Mouse (Mus musculus) hindbrain, embryonic 15.5 days (tissue): ENCODE results near the gene Plppr2. TPM values are rescaled to one million over a fixed set of nuclear protein-coding genes. Genes with fewer than 3 reads are reported as not detected.
A peak's percentile ranks its signal among the peaks of the same experiment; 100 is the strongest.

ENCODE experiments used
- ATAC-seq: fragments of 200-750 bp; cut with Nextera tagmentation; 2 replicates; pipeline ENCODE4 v1.8.0; 2017; ENCODE audit warnings: low read depth, moderate number of reproducible peaks, moderate TSS enrichment; ENCODE audit not compliant: low FRiP score
- H3K27ac ChIP-seq: fragments of 300-500 bp; sonication (generic); replicated peaks from 2 replicates; pipeline ENCODE4 v1.5.1; 2015; ENCODE audit warnings: mild to moderate bottlenecking, inconsistent platforms
- H3K27me3 ChIP-seq: fragments of 300-500 bp; sonication (generic); 2 replicates; pipeline ENCODE4 v1.6.1; 2015; ENCODE audit warnings: control low read depth, inconsistent platforms
- H3K36me3 ChIP-seq: fragments of 300-500 bp; sonication (generic); 2 replicates; pipeline ENCODE4 v1.6.1; 2015; ENCODE audit warnings: control low read depth, inconsistent platforms
- H3K4me1 ChIP-seq: fragments of 300-500 bp; sonication (generic); replicated peaks from 2 replicates; pipeline ENCODE4 v1.6.1; 2015; ENCODE audit warnings: control low read depth, inconsistent platforms
- H3K4me2 ChIP-seq: fragments of 300-500 bp; sonication (generic); 2 replicates; pipeline ENCODE4 v1.6.1; 2015; ENCODE audit warnings: moderate library complexity, mild to moderate bottlenecking, inconsistent platforms
- H3K4me3 ChIP-seq: fragments of 300-500 bp; sonication (generic); 2 replicates; pipeline ENCODE4 v1.5.1; 2015; ENCODE audit warnings: mild to moderate bottlenecking, inconsistent platforms
- H3K9ac ChIP-seq: fragments of 300-500 bp; sonication (generic); 2 replicates; pipeline ENCODE4 v1.6.1; 2015; ENCODE audit warnings: inconsistent platforms
- H3K9me3 ChIP-seq: fragments of 300-500 bp; sonication (generic); 2 replicates; pipeline ENCODE4 v1.6.1; 2016; ENCODE audit warnings: control low read depth, inconsistent platforms
- WGBS: fragments of 180-500 bp; shearing (Covaris S2); methylation state at CpG from one replicate; pipeline ENCODE4 v1.1.7; 2015; 5-methylcytosine and 5-hydroxymethylcytosine counted together
- polyA plus RNA-seq: library from polyadenylated mRNA; unstranded; fragments of >200 nt; fragmentation: Nextera tagmentation; extraction: Ambion mirVana; gene quantifications from 2 replicates; pipeline ENCODE4 v1.2.1, GENCODE M21; 2015

The Plppr2 gene
- polyA plus RNA-seq, 1 experiment from 2014 or later: 119 TPM

DNA sequence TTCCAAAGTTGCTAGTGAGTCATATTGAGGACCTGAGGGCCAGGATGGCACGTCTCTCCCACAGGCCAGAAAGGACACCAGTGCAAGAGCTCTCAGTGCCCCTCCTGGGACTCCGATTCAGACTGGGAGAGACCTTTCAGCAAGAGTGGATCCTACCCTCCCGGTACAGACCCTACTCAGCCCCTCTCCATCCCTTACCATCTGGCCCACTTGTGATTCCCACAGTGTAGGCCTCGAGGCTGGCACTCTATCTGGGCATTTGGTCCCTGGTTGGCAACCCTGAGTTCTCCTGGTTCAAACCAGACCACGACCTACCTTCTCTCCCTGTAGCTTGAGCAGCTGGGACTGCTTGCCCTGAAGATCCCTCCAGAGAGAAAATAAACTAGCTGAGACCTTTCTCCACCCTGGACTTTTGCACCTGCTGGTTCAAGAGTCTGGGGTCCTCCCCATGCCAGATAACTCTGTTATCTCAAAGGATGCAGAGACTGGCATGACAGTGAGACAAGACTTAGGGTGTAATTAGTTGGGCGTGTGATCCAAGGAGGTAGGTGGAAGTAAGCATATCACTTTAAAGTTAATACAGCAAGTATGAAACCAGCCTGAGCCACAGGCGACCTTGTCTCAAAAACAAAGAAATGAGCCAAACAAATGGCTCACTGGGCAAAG lies 1.2 kb upstream of the Plppr2 start:
- no peak for ATAC-seq
- H3K9me3 ChIP-seq: no peaks in the 10 kb centered on the region
- 91% methylated on average over 7 of the region's 7 CpGs for whole genome bisulfite sequencing

DNA sequence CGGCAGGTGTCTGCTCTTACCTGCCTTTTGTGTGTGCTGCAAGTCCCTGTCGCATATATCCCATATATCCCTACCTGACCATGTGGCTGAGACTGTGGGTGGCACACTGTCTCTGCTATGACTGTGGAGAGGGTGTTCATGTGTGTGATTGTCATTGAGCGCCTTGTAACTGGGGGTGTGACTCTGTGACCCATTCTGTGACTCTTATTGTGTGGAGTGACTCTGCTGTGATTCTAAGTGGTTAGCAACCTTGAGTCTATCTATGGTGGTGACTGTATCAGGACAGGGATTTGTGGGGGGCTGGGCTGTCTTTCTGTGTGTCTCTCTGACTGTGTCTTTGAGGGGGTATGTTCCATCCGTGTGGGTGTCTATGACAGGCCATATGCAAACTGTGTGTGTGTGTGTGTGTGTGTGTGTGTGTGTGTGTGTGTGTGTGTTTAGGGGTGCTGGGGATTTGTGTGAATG lies 910 bp downstream of the Plppr2 start:
- peak overlapping the region; percentile 86; the same call in 1 of the 2 replicates for H3K27ac ChIP-seq
- peaks cover 3% of the 10 kb centered on the region; the same call in 1 of the 2 replicates for H3K36me3 ChIP-seq
- peak overlapping the region; percentile 67 for H3K9ac ChIP-seq
- peak overlapping the region; percentile 59 for H3K4me3 ChIP-seq
- H3K4me2 ChIP-seq: peak overlapping the region; percentile 64
- peaks cover 27% of the 10 kb centered on the region for H3K4me1 ChIP-seq
- H3K9me3 ChIP-seq: no peaks in the 10 kb centered on the region
- ATAC-seq: peak; percentile 14
- no peaks in the 10 kb centered on the region for H3K27me3 ChIP-seq
- 50% methylated on average over 4 of the region's 4 CpGs for WGBS

More for the DNA sequence above, 1.2 kb upstream of the Plppr2 start:
- no peaks in the 10 kb centered on the region for H3K27me3 ChIP-seq
- no peak overlapping the region for H3K4me3 ChIP-seq
- H3K36me3 ChIP-seq: no peaks in the 10 kb centered on the region; the same call in 1 of the 2 replicates
- H3K4me2 ChIP-seq: peak overlapping the region; percentile 64
- peaks cover 27% of the 10 kb centered on the region for H3K4me1 ChIP-seq
- H3K9ac ChIP-seq: no peak overlapping the region
- H3K27ac ChIP-seq: peak overlapping the region; percentile 86

DNA sequence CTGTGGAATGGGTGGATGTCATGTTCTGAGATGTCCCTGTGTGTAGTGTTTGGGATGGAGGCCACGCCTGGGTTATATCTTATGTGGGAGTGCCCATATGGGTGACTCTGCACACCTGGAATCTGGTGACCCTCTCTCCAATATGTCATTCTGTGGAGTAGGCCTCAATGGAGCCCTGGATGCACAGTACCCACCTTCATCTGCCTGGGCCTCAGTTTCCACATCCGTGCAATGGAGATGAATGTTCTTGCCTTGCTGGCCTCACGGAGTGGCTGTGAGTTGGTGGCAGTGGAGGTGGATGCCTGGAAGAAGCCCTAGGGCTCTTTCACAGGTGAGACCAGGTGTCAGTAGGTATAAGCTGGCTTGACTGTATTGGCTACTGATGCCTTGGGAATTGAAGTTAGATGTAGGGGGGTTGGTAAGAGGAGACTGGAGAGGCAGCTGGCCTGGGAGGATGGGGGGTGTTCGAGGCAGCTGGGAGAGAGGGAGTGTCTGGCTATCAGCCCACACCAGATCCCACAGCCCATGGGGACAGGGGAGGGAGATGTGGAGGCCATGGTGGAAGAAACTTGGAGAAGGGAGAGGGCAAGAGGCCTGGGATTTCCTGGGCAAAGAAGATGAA lies 1.5 kb downstream of the Plppr2 start:
- no peak; the same call in 1 of the 2 replicates for ATAC-seq
- peak overlapping the region; percentile 86; the same call in 1 of the 2 replicates for H3K27ac ChIP-seq
- WGBS: 81% methylated on average over 4 of the region's 4 CpGs
- no peaks in the 10 kb centered on the region for H3K9me3 ChIP-seq
- no peaks in the 10 kb centered on the region for H3K27me3 ChIP-seq
- H3K36me3 ChIP-seq: peaks cover 3% of the 10 kb centered on the region; the same call in 1 of the 2 replicates
- H3K4me3 ChIP-seq: peak overlapping the region; percentile 59
- peaks cover 27% of the 10 kb centered on the region for H3K4me1 ChIP-seq
- H3K9ac ChIP-seq: no peak overlapping the region
- H3K4me2 ChIP-seq: peak overlapping the region; percentile 64

GRCm38 (mm10) chr9:21943046-21943445 lies 6.2 kb downstream of the Plppr2 start:
- no peak overlapping the region for H3K9ac ChIP-seq
- H3K27me3 ChIP-seq: no peaks in the 10 kb centered on the region
- peaks cover 12% of the 10 kb centered on the region; the same call in 1 of the 2 replicates for H3K36me3 ChIP-seq
- H3K4me1 ChIP-seq: peaks cover 14% of the 10 kb centered on the region
- no peak overlapping the region for H3K4me3 ChIP-seq
- H3K27ac ChIP-seq: no peak overlapping the region
- no peaks in the 10 kb centered on the region for H3K9me3 ChIP-seq
- no peak overlapping the region for H3K4me2 ChIP-seq
- 77% methylated on average over 12 of the region's 12 CpGs for WGBS
- ATAC-seq: no peak

DNA sequence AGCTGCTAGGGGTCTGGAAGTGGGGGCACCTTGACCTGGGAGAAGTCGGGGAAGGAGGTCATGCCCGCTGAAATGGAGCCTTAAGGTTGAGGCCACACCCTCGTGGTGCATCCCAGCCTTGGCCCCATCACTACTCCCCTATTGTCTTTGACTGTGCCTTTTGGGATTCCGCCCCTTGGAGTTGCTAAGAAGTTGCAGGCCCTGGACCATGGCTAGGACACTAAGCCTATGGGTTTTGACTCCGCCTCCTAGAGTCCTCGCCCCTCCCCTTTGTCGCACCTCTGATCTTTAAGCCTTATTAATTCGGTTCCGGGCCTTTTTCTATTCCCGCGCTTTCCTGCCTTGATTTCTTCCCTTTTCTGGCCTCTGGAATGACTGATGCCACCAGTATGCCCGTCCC lies 6.8 kb downstream of the Plppr2 start:
- 55% methylated on average over 12 of the region's 12 CpGs for WGBS
- no peak overlapping the region for H3K4me2 ChIP-seq
- H3K36me3 ChIP-seq: peaks cover 12% of the 10 kb centered on the region; the same call in 1 of the 2 replicates
- no peak overlapping the region for H3K9ac ChIP-seq
- peaks cover 8% of the 10 kb centered on the region for H3K4me1 ChIP-seq
- no peaks in the 10 kb centered on the region for H3K9me3 ChIP-seq
- no peak overlapping the region for H3K4me3 ChIP-seq
- no peak for ATAC-seq
- H3K27ac ChIP-seq: no peak overlapping the region
- no peaks in the 10 kb centered on the region for H3K27me3 ChIP-seq

GRCm38 (mm10) chr9:21944267-21944666 lies 7.4 kb downstream of the Plppr2 start:
- no peak for ATAC-seq
- no peak overlapping the region for H3K4me2 ChIP-seq
- no peaks in the 10 kb centered on the region for H3K9me3 ChIP-seq
- H3K9ac ChIP-seq: no peak overlapping the region
- 21% methylated on average over 23 of the region's 23 CpGs for WGBS
- no peak overlapping the region for H3K27ac ChIP-seq
- peaks cover 12% of the 10 kb centered on the region; the same call in 1 of the 2 replicates for H3K36me3 ChIP-seq
- no peaks in the 10 kb centered on the region for H3K27me3 ChIP-seq
- peaks cover 2% of the 10 kb centered on the region for H3K4me1 ChIP-seq
- H3K4me3 ChIP-seq: no peak overlapping the region

GRCm38 (mm10) chr9:21947540-21948130 lies 10.8 kb downstream of the Plppr2 start:
- H3K9ac ChIP-seq: no peak overlapping the region

GRCm38 (mm10) chr9:21948146-21948545 lies 11.3 kb downstream of the Plppr2 start:
- 0 out of 2 replicates have a peak, but pooled peaks cover 9% of the 10 kb centered on the region for H3K36me3 ChIP-seq
- no peak for ATAC-seq
- H3K9ac ChIP-seq: no peak overlapping the region
- no peak overlapping the region for H3K4me3 ChIP-seq
- no peak overlapping the region for H3K27ac ChIP-seq
- no peak overlapping the region for H3K4me2 ChIP-seq
- H3K4me1 ChIP-seq: peaks cover 1% of the 10 kb centered on the region; the same call in 1 of the 2 replicates
- H3K9me3 ChIP-seq: no peaks in the 10 kb centered on the region
- H3K27me3 ChIP-seq: no peaks in the 10 kb centered on the region
- WGBS: 57% methylated on average over 8 of the region's 8 CpGs

More at GRCm38 (mm10) chr9:21947540-21948130, 10.8 kb downstream of the Plppr2 start:
- no peaks in the 10 kb centered on the region for H3K9me3 ChIP-seq
- no peak overlapping the region for H3K4me3 ChIP-seq
- H3K4me2 ChIP-seq: no peak overlapping the region
- H3K4me1 ChIP-seq: no peaks in the 10 kb centered on the region
- H3K36me3 ChIP-seq: 0 out of 2 replicates have a peak, but pooled peaks cover 9% of the 10 kb centered on the region
- no peak for ATAC-seq
- WGBS: 11% methylated on average over 28 of the region's 28 CpGs
- no peaks in the 10 kb centered on the region for H3K27me3 ChIP-seq
- no peak overlapping the region for H3K27ac ChIP-seq

DNA sequence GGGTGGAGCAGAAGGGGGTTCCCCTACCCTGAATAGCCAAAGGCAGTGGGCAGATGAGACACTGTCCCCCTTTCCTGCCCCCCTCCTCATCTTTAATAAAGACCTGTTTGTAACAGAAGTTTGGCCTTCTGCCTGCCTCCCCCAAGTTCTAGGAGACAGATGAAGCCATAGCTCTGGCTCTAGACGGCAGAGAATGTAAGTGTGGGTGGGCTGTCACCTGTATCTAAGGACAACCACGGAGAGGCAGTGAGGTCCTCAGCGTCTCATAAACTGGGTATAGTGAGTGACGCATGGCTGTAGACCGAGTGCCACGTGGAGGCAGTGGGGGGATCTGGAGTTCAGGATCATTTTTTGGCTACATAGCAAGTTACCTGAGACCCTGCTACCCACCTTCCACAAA lies 12.0 kb downstream of the Plppr2 start:
- Histone ChIP-seq H3K4me2 (no peak overlapping the region), H3K27me3 (no peaks in the 10 kb centered on the region), H3K9me3 (no peaks in the 10 kb centered on the region), H3K9ac (no peak overlapping the region), H3K36me3 (0 out of 2 replicates have a peak, but pooled peaks cover 9% of the 10 kb centered on the region), H3K4me1 (peaks cover 8% of the 10 kb centered on the region; the same call in 1 of the 2 replicates), H3K27ac (no peak overlapping the region), H3K4me3 (no peak overlapping the region)
- ATAC-seq: no peak
- WGBS: 62% methylated on average over 6 of the region's 6 CpGs

DNA sequence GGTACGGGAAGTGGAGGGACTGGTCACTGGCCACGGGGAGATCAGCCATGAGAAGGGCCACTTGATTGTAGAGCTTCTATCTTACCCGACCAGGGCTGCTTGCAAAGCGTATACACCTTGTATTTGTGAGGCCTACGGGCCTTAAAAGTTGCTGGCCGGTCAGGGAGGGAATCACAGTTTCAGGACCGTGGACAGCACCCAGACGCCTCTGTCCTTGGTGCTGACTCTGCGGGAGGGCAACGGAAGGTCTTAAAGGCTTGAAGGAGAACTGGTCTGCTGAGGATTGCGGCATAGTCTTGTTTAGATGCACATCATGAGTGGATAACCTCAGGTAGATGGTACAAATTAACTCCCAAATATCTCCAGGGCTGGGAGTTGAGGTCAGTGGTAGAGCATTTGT lies 13.5 kb downstream of the Plppr2 start:
- 0 out of 2 replicates have a peak, but pooled peaks cover 6% of the 10 kb centered on the region for H3K36me3 ChIP-seq
- no peaks in the 10 kb centered on the region for H3K9me3 ChIP-seq
- no peak for ATAC-seq
- 23% methylated on average over 11 of the region's 11 CpGs for WGBS
- H3K27ac ChIP-seq: no peak overlapping the region
- no peak overlapping the region for H3K9ac ChIP-seq
- peaks cover 20% of the 10 kb centered on the region for H3K4me1 ChIP-seq
- H3K4me2 ChIP-seq: no peak overlapping the region
- no peaks in the 10 kb centered on the region for H3K27me3 ChIP-seq
- no peak overlapping the region for H3K4me3 ChIP-seq

- 85% methylated on average over 3 of the region's 3 CpGs for WGBS
- no peak for ATAC-seq
These were observed 15.1 kb downstream of the Plppr2 start for GRCm38 (mm10) chr9:21951977-21952376.

GRCm38 (mm10) chr9:21953600-21953999 lies 16.8 kb downstream of the Plppr2 start:
- peak overlapping the region; percentile 38; the same call in 1 of the 2 replicates for H3K27ac ChIP-seq
- no peaks in the 10 kb centered on the region for H3K36me3 ChIP-seq
- WGBS: 9% methylated on average over 3 of the region's 3 CpGs
- H3K9ac ChIP-seq: no peak overlapping the region
- peaks cover 26% of the 10 kb centered on the region for H3K4me1 ChIP-seq
- H3K4me3 ChIP-seq: no peak overlapping the region
- ATAC-seq: no peak
- no peaks in the 10 kb centered on the region for H3K27me3 ChIP-seq
- no peaks in the 10 kb centered on the region for H3K9me3 ChIP-seq
- no peak overlapping the region for H3K4me2 ChIP-seq

More at GRCm38 (mm10) chr9:21951977-21952376, 15.1 kb downstream of the Plppr2 start:
- Histone ChIP-seq H3K27me3 (no peaks in the 10 kb centered on the region), H3K9me3 (no peaks in the 10 kb centered on the region), H3K27ac (no peak overlapping the region), H3K9ac (no peak overlapping the region), H3K4me1 (peaks cover 26% of the 10 kb centered on the region), H3K4me2 (no peak overlapping the region), H3K36me3 (0 out of 2 replicates have a peak, but pooled peaks cover 4% of the 10 kb centered on the region), H3K4me3 (no peak overlapping the region)
